12 mouse cellular contexts compared by ENCODE assay signal in the genomic region with DNA sequence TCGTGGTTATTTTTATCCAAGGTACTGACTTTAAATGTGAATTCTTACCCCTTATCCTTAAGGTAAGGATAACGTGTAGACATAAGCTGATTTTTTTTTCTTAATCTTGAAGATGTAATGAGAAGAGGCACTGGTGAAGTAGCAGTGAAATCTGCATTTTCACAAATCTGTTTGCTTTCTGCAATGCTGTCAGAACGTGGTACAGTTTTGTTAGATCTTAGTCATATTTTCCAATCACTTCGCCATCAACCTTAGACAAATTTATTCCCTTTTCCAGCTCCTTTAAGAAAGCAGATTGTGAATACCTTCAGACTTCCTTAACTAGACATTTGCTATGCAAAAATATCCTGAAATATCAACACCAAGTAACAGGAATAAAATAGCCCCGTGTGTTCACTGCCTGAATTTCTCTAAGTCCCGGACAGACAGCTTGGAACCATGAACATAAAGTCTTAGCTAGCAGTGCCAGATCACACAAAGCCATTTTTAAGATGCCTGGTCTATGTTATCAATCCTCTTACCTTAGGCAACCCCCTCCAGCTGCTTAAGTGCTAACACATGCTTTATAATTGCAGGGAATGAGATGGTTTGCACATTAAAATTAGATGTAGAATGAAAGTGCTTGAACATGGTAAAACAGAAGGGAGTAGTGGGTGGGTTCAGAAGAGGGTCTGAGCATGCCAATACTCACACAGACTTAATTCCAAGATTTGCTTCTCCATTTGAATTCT.
DNase-seq lines count a peak whose midpoint lies in the region; ATAC-seq and TF ChIP-seq lines count a peak whose summit lies in the region.
"Had no signal": no experiment of that assay in that cellular context is flagged by ENCODE, and none has a peak within 500 bp of the region (broad histone marks: within the 10 kb centered on the region; RNA-seq: fewer than 3 reads in every experiment).

No protein-coding gene starts in this region.

- no peak for TF ChIP-seq POLR2A in brain, embryonic 14.5 days (IDR thresholded peaks at IDR 0.05; ENCODE audit: borderline replicate concordance, extremely low read depth, insufficient read depth, insufficient read length, poor library complexity, severe bottlenecking)

- no peaks in the 10 kb centered on the region for H3K9me3 ChIP-seq in embryonic facial prominence, embryonic 13.5 days
- H3K9me3 ChIP-seq: intestine, embryonic 15.5 days had no signal

- no peak overlapping the region for H3K4me3 ChIP-seq in embryonic facial prominence, embryonic 13.5 days
- H3K4me3 ChIP-seq: intestine, embryonic 15.5 days; megakaryocyte, embryonic 14.5 days had no signal

- DNase-seq in layer of hippocampus, adult 11-12 months (ENCODE audit: low spot score): peak; percentile 14
- DNase-seq in layer of hippocampus, postnatal 25 days (ENCODE audit: extremely low spot score in 1 of 2, low spot score in 1 of 2): no peak
- peak; percentile 44 for DNase-seq in brain, embryonic 14.5 days (ENCODE audit: low read depth)
- peak; percentile 25 to 26 for DNase-seq in left cerebral cortex, postnatal 36 days (ENCODE audit: low spot score in 2 of 2)
- DNase-seq in adrenal gland, postnatal 10 days: no peak
- DNase-seq in cerebellum, adult 8-10 months: no peak
- no peak for DNase-seq in thymus, postnatal 4 days
- DNase-seq: thymus, postnatal 36 days had no signal

- no peak; the same call in 1 of the 2 replicates for ATAC-seq in embryonic facial prominence, embryonic 13.5 days (ENCODE audit: insufficient number of reproducible peaks, insufficient read depth, low FRiP score, low TSS enrichment, low read depth)
- ATAC-seq: intestine, embryonic 15.5 days had no signal

- peaks cover 20% of the 10 kb centered on the region for H3K4me1 ChIP-seq in embryonic facial prominence, embryonic 13.5 days
- H3K4me1 ChIP-seq: intestine, embryonic 15.5 days; megakaryocyte, embryonic 14.5 days had no signal

- intact Hi-C loops in left cerebral cortex, postnatal 36 days (cut with DNase I): loop anchor here (10.0 kb wide), 1 partner anchor 638 kb away; no protein-coding TSS in a partner anchor

- H3K4me2 ChIP-seq in embryonic facial prominence, embryonic 13.5 days: no peak overlapping the region
- H3K4me2 ChIP-seq: intestine, embryonic 15.5 days had no signal

- TF ChIP-seq CTCF in brain, embryonic 14.5 days (IDR thresholded peaks at IDR 0.05; ENCODE audit: borderline replicate concordance, extremely low read depth, insufficient read depth, insufficient read length): no peak

- H3K36me3 ChIP-seq in embryonic facial prominence, embryonic 13.5 days: peaks cover 9% of the 10 kb centered on the region
- H3K36me3 ChIP-seq: intestine, embryonic 15.5 days had no signal

- H3K27me3 ChIP-seq in embryonic facial prominence, embryonic 13.5 days: no peaks in the 10 kb centered on the region
- H3K27me3 ChIP-seq: intestine, embryonic 15.5 days; megakaryocyte, embryonic 14.5 days had no signal

- WGBS in embryonic facial prominence, embryonic 13.5 days: 26% methylated on average over 6 of the region's 6 CpGs

- no peak overlapping the region for H3K9ac ChIP-seq in embryonic facial prominence, embryonic 13.5 days
- H3K9ac ChIP-seq: intestine, embryonic 15.5 days; liver, embryonic 14.5 days had no signal

- peak overlapping the region; percentile 84 for H3K27ac ChIP-seq in embryonic facial prominence, embryonic 13.5 days
- H3K27ac ChIP-seq: intestine, embryonic 15.5 days; liver, embryonic 14.5 days had no signal

Comparison
In these comparisons a context has a peak if more than half of its experiments do, and no peak if none do; other contexts are left out.
1. DNase-seq: peak in layer of hippocampus, adult 11-12 months (single experiment), brain, embryonic 14.5 days (single experiment) and left cerebral cortex, postnatal 36 days (2 of 2); none in layer of hippocampus, postnatal 25 days (0 of 2), adrenal gland, postnatal 10 days (single experiment), cerebellum, adult 8-10 months (single experiment) and thymus, postnatal 4 days (single experiment).